Mouse (Mus musculus) G1E (cell line): Measurements from ENCODE around the gene Hba-x. TPM values are rescaled to one million over a fixed set of nuclear protein-coding genes. Genes with fewer than 3 reads are reported as not detected.
A peak's percentile ranks its signal among the peaks of the same experiment; 100 is the strongest.

Experiments
- ATAC-seq: 2 replicates; pipeline ENCODE4 v1.8.0; 2016; ENCODE audit warnings: mild to moderate bottlenecking; ENCODE audit not compliant: insufficient number of reproducible peaks, poor library complexity, low FRiP score, severe bottlenecking; ENCODE audit errors: extremely low read depth
- DNase-seq: peaks from one replicate; pipeline ENCODE4 v3.0.0; 2012; ENCODE audit warnings: low spot score
- H3K27me3 ChIP-seq: 2 replicates; pipeline ENCODE4 v1.6.1; 2012; ENCODE audit warnings: mild to moderate bottlenecking, low read length, inconsistent platforms; ENCODE audit not compliant: insufficient read depth
- H3K36me3 ChIP-seq: replicated peaks from 2 replicates; pipeline ENCODE3; 2012; ENCODE audit warnings: mild to moderate bottlenecking, inconsistent platforms
- H3K4me1 ChIP-seq: 2 replicates; pipeline ENCODE4 v1.6.1; 2012; ENCODE audit warnings: low read depth, low read length, inconsistent platforms, mixed read lengths; ENCODE audit not compliant: insufficient read depth
- H3K4me3 ChIP-seq: 2 replicates; pipeline ENCODE4 v1.5.1; 2012; ENCODE audit warnings: low read depth, mild to moderate bottlenecking, inconsistent platforms, low read length, moderate library complexity, mixed read lengths
- H3K9me3 ChIP-seq: replicated peaks from 2 replicates; pipeline ENCODE4 v1.6.1; 2012; ENCODE audit warnings: inconsistent platforms
- CTCF ChIP-seq: IDR thresholded peaks from 2 replicates; pipeline ENCODE4 v1.5.1; 2012; ENCODE audit warnings: low read depth, low read length, inconsistent platforms, mixed read lengths
- GATA1 ChIP-seq: IDR thresholded peaks from 2 replicates; pipeline ENCODE4 v1.6.1; 2012; ENCODE audit warnings: borderline replicate concordance, low read length, inconsistent platforms, mixed read lengths
- GATA2 ChIP-seq: IDR thresholded peaks from 2 replicates; pipeline ENCODE4 v1.6.1; 2012; ENCODE audit warnings: low read depth, low read length, inconsistent platforms, borderline replicate concordance
- POLR2AphosphoS5 ChIP-seq: IDR thresholded peaks from 2 replicates; pipeline ENCODE4 v1.6.1; 2012; ENCODE audit warnings: low read depth, low read length, inconsistent platforms; ENCODE audit not compliant: insufficient replicate concordance
- TAL1 ChIP-seq: conservative IDR thresholded peaks from 2 replicates; pipeline ENCODE4 v1.6.1; 2012; ENCODE audit warnings: low read depth, low read length, inconsistent platforms, mixed read lengths
- polyA plus RNA-seq: library from polyadenylated mRNA; stranded (reverse); fragments of >175 nt; gene quantifications from 2 replicates; pipeline ENCODE4 v1.2.3, GENCODE M21; 2012
- total RNA-seq, 2 experiments: library from RNA; stranded (forward) in 1 of 2; stranded (reverse) in 1 of 2; fragments of 200-1000 nt in 1 of 2; fragments of >200 nt in 1 of 2; fragmentation: Nextera tagmentation in 1 of 2; gene quantifications; 2 replicates each; pipeline ENCODE4 v1.2.3; 2014 to 2017

The Hba-x gene
- total and polyA plus RNA-seq, 3 experiments = 0.09 TPM; not detected in 2

DNA sequence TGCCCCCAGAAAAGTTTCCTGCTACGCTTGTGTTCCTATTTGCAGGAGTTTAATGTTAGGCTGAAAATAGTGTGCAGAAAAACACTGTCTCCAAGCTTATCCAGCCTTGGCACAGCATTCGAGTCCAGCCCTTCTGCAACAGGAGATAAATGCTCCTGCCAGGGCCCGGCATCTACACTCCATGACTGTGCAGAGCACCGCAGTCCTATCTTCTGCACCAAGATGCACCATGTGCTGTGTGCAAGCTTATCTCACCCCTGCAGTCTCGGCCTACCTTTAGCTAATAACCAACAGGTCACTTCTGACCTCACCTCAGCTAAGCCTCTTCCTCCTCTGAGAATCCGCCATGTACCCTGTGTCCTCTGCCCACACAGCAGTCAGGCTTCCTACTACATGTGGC is 30.6 kb upstream of the Hba-x start:
- peak; percentile 94 for ATAC-seq
- Histone ChIP-seq H3K4me3 (peak overlapping the region; percentile 14; the same call in 1 of the 2 replicates), H3K9me3 (no peaks in the 10 kb centered on the region), H3K27me3 (no peaks in the 10 kb centered on the region), H3K36me3 (peaks cover 87% of the 10 kb centered on the region), H3K4me1 (peaks cover 78% of the 10 kb centered on the region)
- DNase-seq = peak; percentile 79
- TF ChIP-seq GATA2 = peak; percentile 86
- peak; percentile 100 for TF ChIP-seq TAL1
- no peak for TF ChIP-seq GATA1
- no peak for TF ChIP-seq POLR2AphosphoS5
- no peak for TF ChIP-seq CTCF

DNA sequence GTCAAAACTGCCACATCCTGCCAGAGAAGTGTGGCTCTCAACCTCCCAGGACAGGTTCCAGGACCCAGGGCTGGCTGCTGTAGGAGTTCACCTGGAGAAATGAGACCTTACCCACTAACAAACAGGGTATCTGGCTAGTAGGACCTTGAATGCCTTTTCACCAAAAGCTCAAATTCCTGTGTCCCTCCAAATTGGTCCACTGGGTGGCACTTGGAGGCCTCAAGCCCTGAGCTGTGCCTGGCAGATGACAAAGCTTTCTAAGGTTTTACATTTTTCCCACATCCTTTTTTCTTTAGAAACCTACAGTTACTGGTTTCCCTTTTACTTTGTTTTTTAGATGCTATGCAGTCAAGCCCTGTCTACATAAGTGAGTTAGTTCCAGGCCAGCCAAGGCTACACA is 29.1 kb upstream of the Hba-x start:
- no peak for ATAC-seq
- no peak overlapping the region for H3K4me3 ChIP-seq
- no peak for DNase-seq
- TF ChIP-seq CTCF = no peak; the same call in 1 of the 2 replicates
- TF ChIP-seq GATA1 = no peak
- no peak for TF ChIP-seq TAL1
- no peak for TF ChIP-seq GATA2
- no peak for TF ChIP-seq POLR2AphosphoS5
- peaks cover 92% of the 10 kb centered on the region for H3K4me1 ChIP-seq
- no peaks in the 10 kb centered on the region for H3K9me3 ChIP-seq
- H3K36me3 ChIP-seq = peaks cover 83% of the 10 kb centered on the region
- no peaks in the 10 kb centered on the region for H3K27me3 ChIP-seq

GRCm38 (mm10) chr11:32248350-32248749 is 27.9 kb upstream of the Hba-x start:
- TF ChIP-seq POLR2AphosphoS5 (no peak), TAL1 (no peak), GATA2 (no peak), GATA1 (no peak), CTCF (no peak)
- H3K36me3 ChIP-seq = peaks cover 83% of the 10 kb centered on the region
- no peaks in the 10 kb centered on the region for H3K27me3 ChIP-seq
- no peaks in the 10 kb centered on the region for H3K9me3 ChIP-seq
- H3K4me1 ChIP-seq = peaks cover 89% of the 10 kb centered on the region
- no peak overlapping the region for H3K4me3 ChIP-seq
- no peak for ATAC-seq
- DNase-seq = no peak

- no peak for TF ChIP-seq POLR2AphosphoS5
- peak; percentile 87 for TF ChIP-seq TAL1
- Histone ChIP-seq H3K4me1 (peaks cover 89% of the 10 kb centered on the region), H3K9me3 (no peaks in the 10 kb centered on the region), H3K27me3 (no peaks in the 10 kb centered on the region), H3K4me3 (no peak overlapping the region; the same call in 1 of the 2 replicates), H3K36me3 (peaks cover 90% of the 10 kb centered on the region)
- DNase-seq (peak; percentile 67), ATAC-seq (peak; percentile 90)
Measured at GRCm38 (mm10) chr11:32250880-32251763, 25.1 kb upstream of the Hba-x start.

GRCm38 (mm10) chr11:32253121-32253520 is 23.1 kb upstream of the Hba-x start:
- Histone ChIP-seq H3K27me3 (no peaks in the 10 kb centered on the region), H3K9me3 (no peaks in the 10 kb centered on the region), H3K4me1 (peaks cover 87% of the 10 kb centered on the region), H3K36me3 (peaks cover 86% of the 10 kb centered on the region), H3K4me3 (no peak overlapping the region)
- TF ChIP-seq GATA1 (no peak), GATA2 (no peak), CTCF (no peak), TAL1 (no peak), POLR2AphosphoS5 (no peak)
- ATAC-seq (no peak), DNase-seq (no peak)

GRCm38 (mm10) chr11:32256146-32256545 is 20.1 kb upstream of the Hba-x start:
- peak overlapping the region; percentile 17; the same call in 1 of the 2 replicates for H3K4me3 ChIP-seq
- peaks cover 89% of the 10 kb centered on the region for H3K36me3 ChIP-seq
- DNase-seq (no peak), ATAC-seq (peak; percentile 87)
- H3K9me3 ChIP-seq = no peaks in the 10 kb centered on the region
- peaks cover 82% of the 10 kb centered on the region for H3K4me1 ChIP-seq
- TF ChIP-seq TAL1 = peak; percentile 87
- no peak for TF ChIP-seq POLR2AphosphoS5
- TF ChIP-seq CTCF = no peak
- no peak for TF ChIP-seq GATA1
- TF ChIP-seq GATA2 = no peak
- no peaks in the 10 kb centered on the region for H3K27me3 ChIP-seq
